Mouse (Mus musculus): Measurements from ENCODE around the gene Slc25a34.
A peak's percentile ranks its signal among the peaks of the same experiment; 100 is the strongest.

- TF ChIP-seq POLR2A (IDR thresholded peaks at IDR 0.05; ENCODE audit: control insufficient read depth, low read depth, low read length) (no peak), CTCF (IDR thresholded peaks at IDR 0.05; ENCODE audit: control insufficient read depth, insufficient read depth, insufficient replicate concordance, low read depth, low read length) (peak; percentile 46; the same call in 1 of the 2 replicates)
Measured at GRCm38 (mm10) chr4:141576877-141577276, 46.7 kb downstream of the Slc25a34 start.
